Mouse (Mus musculus) neural tube, embryonic 15.5 days (tissue): ENCODE measurements around the gene Ifne. TPM values are rescaled to one million over a fixed set of nuclear protein-coding genes. Genes with fewer than 3 reads are reported as not detected.

Experiments
- ATAC-seq: fragments of 200-750 bp; cut with Nextera tagmentation; 2 replicates; pipeline ENCODE4 v1.8.0; 2017; ENCODE audit warnings: mild to moderate bottlenecking, moderate TSS enrichment, moderate library complexity; ENCODE audit not compliant: low FRiP score
- H3K27ac ChIP-seq: fragments of 300-500 bp; sonication (generic); replicated peaks from 2 replicates; pipeline ENCODE4 v1.5.1; 2015; ENCODE audit warnings: mild to moderate bottlenecking, inconsistent platforms
- H3K27me3 ChIP-seq: fragments of 300-500 bp; sonication (generic); replicated peaks from 2 replicates; pipeline ENCODE4 v1.6.1; 2015; ENCODE audit warnings: inconsistent platforms
- H3K36me3 ChIP-seq: fragments of 300-500 bp; sonication (generic); 2 replicates; pipeline ENCODE4 v1.6.1; 2015; ENCODE audit warnings: inconsistent platforms
- H3K4me1 ChIP-seq: fragments of 300-500 bp; sonication (generic); 2 replicates; pipeline ENCODE4 v1.6.1; 2015; ENCODE audit warnings: inconsistent platforms
- H3K4me2 ChIP-seq: fragments of 300-500 bp; sonication (generic); 2 replicates; pipeline ENCODE4 v1.6.1; 2015; ENCODE audit warnings: inconsistent platforms, mild to moderate bottlenecking, moderate library complexity
- H3K4me3 ChIP-seq: fragments of 300-500 bp; sonication (generic); replicated peaks from 2 replicates; pipeline ENCODE4 v1.5.1; 2015; ENCODE audit warnings: mild to moderate bottlenecking, inconsistent platforms
- H3K9ac ChIP-seq: fragments of 300-500 bp; sonication (generic); replicated peaks from 2 replicates; pipeline ENCODE4 v1.6.1; 2015; ENCODE audit warnings: mild to moderate bottlenecking, inconsistent platforms
- H3K9me3 ChIP-seq: fragments of 300-500 bp; sonication (generic); replicated peaks from 2 replicates; pipeline ENCODE4 v1.6.1; 2016; ENCODE audit warnings: inconsistent platforms
- WGBS: fragments of 180-500 bp; shearing (Covaris S2); methylation state at CpG from one replicate; pipeline ENCODE4 v1.1.7; 2015; ENCODE audit warnings: mixed read lengths; 5-methylcytosine and 5-hydroxymethylcytosine counted together
- polyA plus RNA-seq: library from polyadenylated mRNA; unstranded; fragments of >200 nt; fragmentation: Nextera tagmentation; extraction: Ambion mirVana; gene quantifications from 2 replicates; pipeline ENCODE4 v1.2.1, GENCODE M21; 2015

The Ifne gene
- polyA plus RNA-seq, 1 experiment from 2014 or later = not detected

- Histone ChIP-seq H3K27ac (no peak overlapping the region), H3K4me1 (no peaks in the 10 kb centered on the region), H3K9ac (no peak overlapping the region), H3K4me2 (no peak overlapping the region), H3K4me3 (no peak overlapping the region), H3K36me3 (no peaks in the 10 kb centered on the region), H3K27me3 (no peaks in the 10 kb centered on the region), H3K9me3 (no peaks in the 10 kb centered on the region)
- no peak for ATAC-seq
- WGBS = 92% methylated on average over 10 of the region's 10 CpGs
Measured at GRCm38 (mm10) chr4:88909600-88910534, 29.9 kb upstream of the Ifne start.

GRCm38 (mm10) chr4:88893201-88893754 is 13.3 kb upstream of the Ifne start:
- no peak for ATAC-seq
- Histone ChIP-seq H3K36me3 (no peaks in the 10 kb centered on the region), H3K9me3 (no peaks in the 10 kb centered on the region), H3K4me1 (no peaks in the 10 kb centered on the region), H3K4me3 (no peak overlapping the region), H3K27me3 (no peaks in the 10 kb centered on the region), H3K27ac (no peak overlapping the region), H3K9ac (no peak overlapping the region), H3K4me2 (no peak overlapping the region)

- ATAC-seq = no peak
- H3K4me3 ChIP-seq = no peak overlapping the region
- H3K4me2 ChIP-seq = no peak overlapping the region
- H3K9me3 ChIP-seq = no peaks in the 10 kb centered on the region
- H3K9ac ChIP-seq = no peak overlapping the region
- no peak overlapping the region for H3K27ac ChIP-seq
- no peaks in the 10 kb centered on the region for H3K36me3 ChIP-seq
- H3K4me1 ChIP-seq = no peaks in the 10 kb centered on the region
- no peaks in the 10 kb centered on the region for H3K27me3 ChIP-seq
Measured at GRCm38 (mm10) chr4:88888236-88888635, 8.2 kb upstream of the Ifne start.

GRCm38 (mm10) chr4:88878772-88879171 is 1.2 kb downstream of the Ifne start:
- no peak overlapping the region for H3K9ac ChIP-seq
- no peaks in the 10 kb centered on the region for H3K4me1 ChIP-seq
- no peaks in the 10 kb centered on the region for H3K27me3 ChIP-seq
- H3K4me2 ChIP-seq = no peak overlapping the region
- H3K36me3 ChIP-seq = no peaks in the 10 kb centered on the region
- H3K9me3 ChIP-seq = no peaks in the 10 kb centered on the region
- 77% methylated on average over 4 of the region's 4 CpGs for WGBS
- no peak overlapping the region for H3K4me3 ChIP-seq
- no peak overlapping the region for H3K27ac ChIP-seq
- no peak for ATAC-seq

GRCm38 (mm10) chr4:88878246-88878645 is 1.8 kb downstream of the Ifne start:
- Histone ChIP-seq H3K36me3 (no peaks in the 10 kb centered on the region), H3K27ac (no peak overlapping the region), H3K4me3 (no peak overlapping the region), H3K4me2 (no peak overlapping the region), H3K9ac (no peak overlapping the region), H3K27me3 (no peaks in the 10 kb centered on the region), H3K4me1 (no peaks in the 10 kb centered on the region), H3K9me3 (no peaks in the 10 kb centered on the region)
- no peak for ATAC-seq
- 50% methylated on average over 10 of the region's 10 CpGs for WGBS

GRCm38 (mm10) chr4:88876520-88876919 is 3.5 kb downstream of the Ifne start:
- no peak overlapping the region for H3K4me3 ChIP-seq
- no peaks in the 10 kb centered on the region for H3K36me3 ChIP-seq
- no peak overlapping the region for H3K27ac ChIP-seq
- whole genome bisulfite sequencing = 87% methylated on average over 4 of the region's 4 CpGs
- ATAC-seq = no peak
- H3K9ac ChIP-seq = no peak overlapping the region
- no peaks in the 10 kb centered on the region for H3K4me1 ChIP-seq
- no peaks in the 10 kb centered on the region for H3K27me3 ChIP-seq
- H3K4me2 ChIP-seq = no peak overlapping the region
- no peaks in the 10 kb centered on the region for H3K9me3 ChIP-seq

GRCm38 (mm10) chr4:88875435-88876095 is 4.4 kb downstream of the Ifne start:
- H3K4me2 ChIP-seq = no peak overlapping the region
- H3K27ac ChIP-seq = no peak overlapping the region
- no peak overlapping the region for H3K9ac ChIP-seq
- ATAC-seq = no peak
- 71% methylated on average over 4 of the region's 4 CpGs for WGBS
- H3K4me1 ChIP-seq = no peaks in the 10 kb centered on the region
- no peaks in the 10 kb centered on the region for H3K9me3 ChIP-seq
- no peaks in the 10 kb centered on the region for H3K36me3 ChIP-seq
- H3K27me3 ChIP-seq = no peaks in the 10 kb centered on the region
- H3K4me3 ChIP-seq = no peak overlapping the region

- Histone ChIP-seq H3K9ac (no peak overlapping the region), H3K9me3 (no peaks in the 10 kb centered on the region), H3K4me1 (peaks cover 9% of the 10 kb centered on the region), H3K36me3 (no peaks in the 10 kb centered on the region), H3K27ac (no peak overlapping the region), H3K4me3 (no peak overlapping the region), H3K4me2 (no peak overlapping the region), H3K27me3 (no peaks in the 10 kb centered on the region)
- WGBS = 0% methylated on average over 2 of the region's 2 CpGs
- ATAC-seq = no peak
Measured at GRCm38 (mm10) chr4:88872691-88873090, 7.3 kb downstream of the Ifne start.

- Histone ChIP-seq H3K9me3 (no peaks in the 10 kb centered on the region), H3K4me1 (peaks cover 9% of the 10 kb centered on the region), H3K27me3 (peaks cover 10% of the 10 kb centered on the region; the same call in 1 of the 2 replicates), H3K9ac (peak overlapping the region; percentile 50), H3K4me2 (peak overlapping the region; percentile 99), H3K27ac (no peak overlapping the region), H3K4me3 (peak overlapping the region; percentile 51), H3K36me3 (no peaks in the 10 kb centered on the region)
- WGBS = 7% methylated on average over 31 of the region's 31 CpGs
- ATAC-seq = peak; percentile 76
Measured at GRCm38 (mm10) chr4:88867926-88868911, 11.8 kb downstream of the Ifne start.

- peak overlapping the region; percentile 99 for H3K4me2 ChIP-seq
- peak; percentile 86 for ATAC-seq
- H3K27me3 ChIP-seq = peaks cover 10% of the 10 kb centered on the region; the same call in 1 of the 2 replicates
- H3K27ac ChIP-seq = no peak overlapping the region
- no peaks in the 10 kb centered on the region for H3K36me3 ChIP-seq
- H3K9me3 ChIP-seq = no peaks in the 10 kb centered on the region
- WGBS = 2% methylated on average over 8 of the region's 8 CpGs
- peak overlapping the region; percentile 50; the same call in 1 of the 2 replicates for H3K9ac ChIP-seq
- peak overlapping the region; percentile 51 for H3K4me3 ChIP-seq
- peaks cover 9% of the 10 kb centered on the region for H3K4me1 ChIP-seq
Measured at GRCm38 (mm10) chr4:88867366-88867925, 12.6 kb downstream of the Ifne start.
